Mouse (Mus musculus): ENCODE results near the gene Hsd11b1.

GRCm38 (mm10) chr1:193230935-193231334, 32.9 kb downstream of the Hsd11b1 start:
- no peak for TF ChIP-seq GATA1 (IDR thresholded peaks at IDR 0.05; ENCODE audit: low read length)
- TF ChIP-seq TAL1 (IDR thresholded peaks at IDR 0.05; ENCODE audit: low read length): no peak
